Mouse (Mus musculus): Measurements from ENCODE around the gene Cd209a. TPM values are rescaled to one million over a fixed set of nuclear protein-coding genes. Genes with fewer than 3 reads are reported as not detected.
A peak's percentile ranks its signal among the peaks of the same experiment; 100 is the strongest.
"Not testable (repeated sequence)": the region's sequence is repeated elsewhere in the genome, so short reads cannot be mapped to it uniquely, and the experiment has no call there.

The Cd209a gene
- not detected for total RNA-seq (2021)

- DNase-seq (ENCODE audit: extremely low spot score in 1 of 2, low spot score in 2 of 2) = no peak
- intact Hi-C loops (cut with DNase I) = no loop called here
Measured at GRCm38 (mm10) chr8:3748761-3749160, at the start of gene Cd209a. Cd209a (minus strand) TSS chr8:3748984.

GRCm38 (mm10) chr8:3768641-3769040 is 19.9 kb upstream of the Cd209a start:
- DNase-seq (ENCODE audit: extremely low spot score in 1 of 2, low spot score in 2 of 2); intact Hi-C loops (cut with DNase I): not testable (repeated sequence)

GRCm38 (mm10) chr8:3754261-3754850 is 5.6 kb upstream of the Cd209a start:
- peak in 1 of 2 experiments; percentile 96 for DNase-seq (ENCODE audit: extremely low spot score in 1 of 2, low spot score in 2 of 2)

GRCm38 (mm10) chr8:3736947-3737346 is 11.8 kb downstream of the Cd209a start:
- DNase-seq (ENCODE audit: extremely low spot score in 1 of 2, low spot score in 2 of 2) = no peak
- intact Hi-C loops (cut with DNase I) = no loop called here

More at GRCm38 (mm10) chr8:3754261-3754850, 5.6 kb upstream of the Cd209a start:
- intact Hi-C loops (cut with DNase I) = no loop called here

GRCm38 (mm10) chr8:3735599-3735998 is 13.2 kb downstream of the Cd209a start:
- no peak for DNase-seq (ENCODE audit: extremely low spot score in 1 of 2, low spot score in 2 of 2)
- intact Hi-C loops (cut with DNase I) = no loop called here

GRCm38 (mm10) chr8:3734084-3734483 is 14.7 kb downstream of the Cd209a start:
- intact Hi-C loops (cut with DNase I) = no loop called here
- DNase-seq (ENCODE audit: extremely low spot score in 1 of 2, low spot score in 2 of 2) = no peak

GRCm38 (mm10) chr8:3721041-3721440 is 27.7 kb downstream of the Cd209a start:
- DNase-seq (ENCODE audit: extremely low spot score in 1 of 2, low spot score in 2 of 2) = no peak
- intact Hi-C loops (cut with DNase I) = no loop called here

GRCm38 (mm10) chr8:3720551-3720950 is 28.2 kb downstream of the Cd209a start, which contains the start of gene Clec4g:
Clec4g (minus strand) TSS chr8:3720651.
- DNase-seq (ENCODE audit: extremely low spot score in 1 of 2, low spot score in 2 of 2) = no peak
- intact Hi-C loops (cut with DNase I) = no loop called here

- intact Hi-C loops (cut with DNase I) = no loop called here
- DNase-seq (ENCODE audit: extremely low spot score in 1 of 2, low spot score in 2 of 2) = peak in 1 of 2 experiments; percentile 65
Measured at GRCm38 (mm10) chr8:3718559-3718958, 30.2 kb downstream of the Cd209a start.

- no peak for DNase-seq (ENCODE audit: extremely low spot score in 1 of 2, low spot score in 2 of 2)
- intact Hi-C loops (cut with DNase I) = no loop called here
Measured at GRCm38 (mm10) chr8:3717321-3717954, 31.3 kb downstream of the Cd209a start.

- intact Hi-C loops (cut with DNase I) = no loop called here
- no peak for DNase-seq (ENCODE audit: extremely low spot score in 1 of 2, low spot score in 2 of 2)
Measured at GRCm38 (mm10) chr8:3711646-3712045, 37.1 kb downstream of the Cd209a start.

- no peak for DNase-seq (ENCODE audit: extremely low spot score in 1 of 2, low spot score in 2 of 2)
- intact Hi-C loops (cut with DNase I) = no loop called here
Measured at GRCm38 (mm10) chr8:3710312-3710711, 38.5 kb downstream of the Cd209a start.

GRCm38 (mm10) chr8:3707611-3708010 is 41.2 kb downstream of the Cd209a start:
- intact Hi-C loops (cut with DNase I) = no loop called here
- no peak for DNase-seq (ENCODE audit: extremely low spot score in 1 of 2, low spot score in 2 of 2)

GRCm38 (mm10) chr8:3705711-3706110 is 43.1 kb downstream of the Cd209a start:
- intact Hi-C loops (cut with DNase I) = no loop called here
- no peak for DNase-seq (ENCODE audit: extremely low spot score in 1 of 2, low spot score in 2 of 2)

GRCm38 (mm10) chr8:3701491-3701890 is 47.3 kb downstream of the Cd209a start:
- no peak for DNase-seq (ENCODE audit: extremely low spot score in 1 of 2, low spot score in 2 of 2)
- intact Hi-C loops (cut with DNase I) = no loop called here

- DNase-seq (ENCODE audit: extremely low spot score in 1 of 2, low spot score in 2 of 2) = no peak
- intact Hi-C loops (cut with DNase I) = no loop called here
Measured at GRCm38 (mm10) chr8:3694121-3694520, 54.7 kb downstream of the Cd209a start, which contains the start of gene Fcer2a. Fcer2a (minus strand) TSS chr8:3694175.

Small RNA genes within 50 kb of the gene (microRNA-seq; reads per million reads assigned to microRNA genes)
- not detected for gene Gm24934

Other genes with a start within 250 kb of the Cd209a start
- 10 to 100 TPM; 77.7 to 81.4 TPM for gene Mcoln1, start 248.5 kb downstream of the Cd209a start, total RNA-seq (2021)
- 10 to 100 TPM; 73.7 to 79.2 TPM for gene Pnpla6, start 233.6 kb downstream of the Cd209a start, total RNA-seq (2021)
- not detected for gene C330021F23Rik, start 181.0 kb downstream of the Cd209a start, total RNA-seq (2021)
- 10 to 100 TPM; 67.3 to 71.8 TPM for gene Camsap3, start 161.7 kb downstream of the Cd209a start, total RNA-seq (2021)
- 10 to 100 TPM; 32.4 to 36.3 TPM for gene Xab2, start 127.7 kb downstream of the Cd209a start, total RNA-seq (2021)
- gene Pet100, start 127.4 kb downstream of the Cd209a start, total RNA-seq (2021) = 10 to 100 TPM; 78.6 to 80.1 TPM
- gene Pcp2, start 123.4 kb downstream of the Cd209a start, total RNA-seq (2021) = not detected
- 10 to 100 TPM; 57.0 to 59.3 TPM for gene Stxbp2, start 118.0 kb downstream of the Cd209a start, total RNA-seq (2021)
- gene Retn, start 93.2 kb downstream of the Cd209a start, total RNA-seq (2021) = 1 to 10 TPM in 1 of 2 experiments, under 1 TPM in 1; 0.81 to 1.0 TPM
- gene Mcemp1, start 83.2 kb downstream of the Cd209a start, total RNA-seq (2021) = under 1 TPM; 0.55 to 0.66 TPM
- gene Fcor, start 76.6 kb downstream of the Cd209a start, total RNA-seq (2021) = 10 to 100 TPM; 18.6 to 25.9 TPM
- gene Trappc5, start 72.7 kb downstream of the Cd209a start, total RNA-seq (2021) = 10 to 100 TPM; 31.2 to 32.3 TPM
- not detected for gene Fcer2a, start 54.8 kb downstream of the Cd209a start, total RNA-seq (2021)
- gene Clec4g, start 28.3 kb downstream of the Cd209a start, total RNA-seq (2021) = not detected
- gene Cd209e, start 105.3 kb upstream of the Cd209a start, total RNA-seq (2021) = not detected
- not detected for gene Cd209d, start 129.6 kb upstream of the Cd209a start, total RNA-seq (2021)
- under 1 TPM; 0.18 to 0.21 TPM for gene Cd209b, start 177.9 kb upstream of the Cd209a start, total RNA-seq (2021)
- gene Cd209c, start 205.8 kb upstream of the Cd209a start, total RNA-seq (2021) = under 1 TPM in 1 of 2 experiments, not detected in 1; 0.47 TPM